Mouse (Mus musculus) embryonic fibroblast, embryonic 13.5 days (primary cell): ENCODE measurements around the gene Serpini2.

Experiments used
- CTCF ChIP-seq: IDR thresholded peaks from 2 replicates; pipeline ENCODE4 v1.5.1; 2011; ENCODE audit warnings: mild to moderate bottlenecking, control low read depth, low read length, moderate library complexity, borderline replicate concordance; ENCODE audit not compliant: insufficient read depth
- POLR2A ChIP-seq: IDR thresholded peaks from 2 replicates; pipeline ENCODE4 v1.6.1; 2011; ENCODE audit warnings: low read depth, mild to moderate bottlenecking, control low read depth, low read length, moderate library complexity

DNA sequence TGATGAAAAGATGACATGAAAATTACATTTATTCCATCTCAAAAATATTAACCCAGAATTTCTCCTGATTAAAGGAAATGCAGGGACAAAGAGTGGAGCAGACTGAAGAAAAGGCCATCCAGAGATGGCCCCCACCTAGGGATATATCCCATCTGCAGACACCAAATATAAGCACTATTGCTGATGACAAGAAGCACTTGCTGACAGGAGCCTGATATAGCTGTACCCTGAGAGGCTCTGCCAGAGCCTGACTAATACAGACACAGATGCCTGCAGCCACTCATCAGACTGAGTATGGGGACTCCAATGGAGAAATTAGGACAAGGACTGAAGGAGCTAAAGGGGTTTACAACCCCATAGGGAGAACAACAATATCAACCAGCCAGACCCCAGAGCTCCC, 5.2 kb upstream of the Serpini2 start:
- TF ChIP-seq POLR2A (no peak), CTCF (no peak)
